Mouse (Mus musculus): ENCODE results near the gene Btnl6. TPM values are rescaled to one million over a fixed set of nuclear protein-coding genes. Genes with fewer than 3 reads are reported as not detected.

Btnl6 gene
- polyA plus RNA-seq (2014; fragmentation: Illumina TruSeq; extraction: RNeasy Lipid Tissue Mini Kit (QIAGEN cat#74804); ENCODE audit: low read depth, low replicate concordance): not detected

GRCm38 (mm10) chr17:34517252-34517651, at the start of gene Btnl6:
Gene Btnl6 (minus strand): TSS chr17:34517352.

GRCm38 (mm10) chr17:34564003-34564421, 46.9 kb upstream of the Btnl6 start, which contains the start of gene Notch4:
Gene Notch4 (plus strand): TSS chr17:34564268.

GRCm38 (mm10) chr17:34477238-34478013, 39.7 kb downstream of the Btnl6 start, which contains the start of gene Btnl4:
Gene Btnl4 (minus strand): TSS chr17:34477318.

Other genes starting within 250 kb of the Btnl6 start
- gene H2-Aa, start 229.5 kb downstream of the Btnl6 start, polyA plus RNA-seq (2014; fragmentation: Illumina TruSeq; extraction: RNeasy Lipid Tissue Mini Kit (QIAGEN cat#74804); ENCODE audit: low read depth, low replicate concordance): 42.5 TPM
- 33.9 TPM for gene H2-Eb1, start 211.5 kb downstream of the Btnl6 start, polyA plus RNA-seq (2014; fragmentation: Illumina TruSeq; extraction: RNeasy Lipid Tissue Mini Kit (QIAGEN cat#74804); ENCODE audit: low read depth, low replicate concordance)
- gene H2-Eb2, start 191.7 kb downstream of the Btnl6 start, polyA plus RNA-seq (2014; fragmentation: Illumina TruSeq; extraction: RNeasy Lipid Tissue Mini Kit (QIAGEN cat#74804); ENCODE audit: low read depth, low replicate concordance): not detected
- not detected for gene Btnl2, start 162.5 kb downstream of the Btnl6 start, polyA plus RNA-seq (2014; fragmentation: Illumina TruSeq; extraction: RNeasy Lipid Tissue Mini Kit (QIAGEN cat#74804); ENCODE audit: low read depth, low replicate concordance)
- not detected for gene Btnl1, start 140.2 kb downstream of the Btnl6 start, polyA plus RNA-seq (2014; fragmentation: Illumina TruSeq; extraction: RNeasy Lipid Tissue Mini Kit (QIAGEN cat#74804); ENCODE audit: low read depth, low replicate concordance)
- gene BC051142, start 118.5 kb downstream of the Btnl6 start, polyA plus RNA-seq (2014; fragmentation: Illumina TruSeq; extraction: RNeasy Lipid Tissue Mini Kit (QIAGEN cat#74804); ENCODE audit: low read depth, low replicate concordance): not detected
- not detected for gene Btnl4, start 40.0 kb downstream of the Btnl6 start, polyA plus RNA-seq (2014; fragmentation: Illumina TruSeq; extraction: RNeasy Lipid Tissue Mini Kit (QIAGEN cat#74804); ENCODE audit: low read depth, low replicate concordance)
- gene Notch4, start 46.9 kb upstream of the Btnl6 start, polyA plus RNA-seq (2014; fragmentation: Illumina TruSeq; extraction: RNeasy Lipid Tissue Mini Kit (QIAGEN cat#74804); ENCODE audit: low read depth, low replicate concordance): 14.8 TPM
- 6.1 TPM for gene Gpsm3, start 72.5 kb upstream of the Btnl6 start, polyA plus RNA-seq (2014; fragmentation: Illumina TruSeq; extraction: RNeasy Lipid Tissue Mini Kit (QIAGEN cat#74804); ENCODE audit: low read depth, low replicate concordance)
- gene Pbx2, start 73.9 kb upstream of the Btnl6 start, polyA plus RNA-seq (2014; fragmentation: Illumina TruSeq; extraction: RNeasy Lipid Tissue Mini Kit (QIAGEN cat#74804); ENCODE audit: low read depth, low replicate concordance): 18.1 TPM
- gene Ager, start 80.5 kb upstream of the Btnl6 start, polyA plus RNA-seq (2014; fragmentation: Illumina TruSeq; extraction: RNeasy Lipid Tissue Mini Kit (QIAGEN cat#74804); ENCODE audit: low read depth, low replicate concordance): 0.63 TPM
- 49.3 TPM for gene Rnf5, start 86.3 kb upstream of the Btnl6 start, polyA plus RNA-seq (2014; fragmentation: Illumina TruSeq; extraction: RNeasy Lipid Tissue Mini Kit (QIAGEN cat#74804); ENCODE audit: low read depth, low replicate concordance)
- 65.9 TPM for gene Agpat1, start 86.9 kb upstream of the Btnl6 start, polyA plus RNA-seq (2014; fragmentation: Illumina TruSeq; extraction: RNeasy Lipid Tissue Mini Kit (QIAGEN cat#74804); ENCODE audit: low read depth, low replicate concordance)
- 0.84 TPM for gene Egfl8, start 98.6 kb upstream of the Btnl6 start, polyA plus RNA-seq (2014; fragmentation: Illumina TruSeq; extraction: RNeasy Lipid Tissue Mini Kit (QIAGEN cat#74804); ENCODE audit: low read depth, low replicate concordance)
- 56.2 TPM for gene Ppt2, start 111.2 kb upstream of the Btnl6 start, polyA plus RNA-seq (2014; fragmentation: Illumina TruSeq; extraction: RNeasy Lipid Tissue Mini Kit (QIAGEN cat#74804); ENCODE audit: low read depth, low replicate concordance)
- 4.3 TPM for gene Prrt1, start 112.2 kb upstream of the Btnl6 start, polyA plus RNA-seq (2014; fragmentation: Illumina TruSeq; extraction: RNeasy Lipid Tissue Mini Kit (QIAGEN cat#74804); ENCODE audit: low read depth, low replicate concordance)
- 5.5 TPM for gene Fkbpl, start 127.4 kb upstream of the Btnl6 start, polyA plus RNA-seq (2014; fragmentation: Illumina TruSeq; extraction: RNeasy Lipid Tissue Mini Kit (QIAGEN cat#74804); ENCODE audit: low read depth, low replicate concordance)
- gene Atf6b, start 129.8 kb upstream of the Btnl6 start, polyA plus RNA-seq (2014; fragmentation: Illumina TruSeq; extraction: RNeasy Lipid Tissue Mini Kit (QIAGEN cat#74804); ENCODE audit: low read depth, low replicate concordance): 19.6 TPM
- 19.1 TPM for gene Tnxb, start 153.2 kb upstream of the Btnl6 start, polyA plus RNA-seq (2014; fragmentation: Illumina TruSeq; extraction: RNeasy Lipid Tissue Mini Kit (QIAGEN cat#74804); ENCODE audit: low read depth, low replicate concordance)
- gene C4b, start 226.5 kb upstream of the Btnl6 start, polyA plus RNA-seq (2014; fragmentation: Illumina TruSeq; extraction: RNeasy Lipid Tissue Mini Kit (QIAGEN cat#74804); ENCODE audit: low read depth, low replicate concordance): 19.0 TPM

All from heart, adult 10 weeks (tissue).